Mouse (Mus musculus): Measurements from ENCODE around the gene Atp13a3.

The Atp13a3 gene

GRCm38 (mm10) chr16:30314236-30314635, 91.5 kb downstream of the Atp13a3 start:
- DNase-seq (ENCODE audit: low spot score): no peak

GRCm38 (mm10) chr16:30310647-30311046, 95.1 kb downstream of the Atp13a3 start, which contains the start of gene Gp5:
Gene Gp5 (minus strand): TSS chr16:30310779.
- DNase-seq (ENCODE audit: low spot score): no peak

GRCm38 (mm10) chr16:30310171-30310515, 95.6 kb downstream of the Atp13a3 start:
- no peak for DNase-seq (ENCODE audit: low spot score)

- DNase-seq (ENCODE audit: low spot score): no peak
Observed at GRCm38 (mm10) chr16:30309395-30310170, 96.2 kb downstream of the Atp13a3 start.

- DNase-seq (ENCODE audit: low spot score): no peak
Observed at GRCm38 (mm10) chr16:30308616-30309394, 97.0 kb downstream of the Atp13a3 start.

GRCm38 (mm10) chr16:30307961-30308615, 97.7 kb downstream of the Atp13a3 start:
- DNase-seq (ENCODE audit: low spot score): no peak

- no peak for DNase-seq (ENCODE audit: low spot score)
Observed at GRCm38 (mm10) chr16:30307306-30307705, 98.5 kb downstream of the Atp13a3 start.

GRCm38 (mm10) chr16:30306102-30306501, 99.7 kb downstream of the Atp13a3 start:
- DNase-seq (ENCODE audit: low spot score): no peak

- no peak for DNase-seq (ENCODE audit: low spot score)
Observed at GRCm38 (mm10) chr16:30304236-30304635, 101.5 kb downstream of the Atp13a3 start.

GRCm38 (mm10) chr16:30303411-30303810, 102.4 kb downstream of the Atp13a3 start:
- no peak for DNase-seq (ENCODE audit: low spot score)

GRCm38 (mm10) chr16:30302686-30303085, 103.1 kb downstream of the Atp13a3 start:
- no peak for DNase-seq (ENCODE audit: low spot score)

- no peak for DNase-seq (ENCODE audit: low spot score)
Observed at GRCm38 (mm10) chr16:30299711-30300277, 106.0 kb downstream of the Atp13a3 start.

GRCm38 (mm10) chr16:30297450-30297849, 108.3 kb downstream of the Atp13a3 start:
- DNase-seq (ENCODE audit: low spot score): no peak

- no peak for DNase-seq (ENCODE audit: low spot score)
Observed at GRCm38 (mm10) chr16:30296601-30297275, 109.0 kb downstream of the Atp13a3 start.

GRCm38 (mm10) chr16:30295106-30295505, 110.7 kb downstream of the Atp13a3 start:
- DNase-seq (ENCODE audit: low spot score): no peak

- no peak for DNase-seq (ENCODE audit: low spot score)
Observed at GRCm38 (mm10) chr16:30290436-30290835, 115.3 kb downstream of the Atp13a3 start.

GRCm38 (mm10) chr16:30285701-30286100, 120.1 kb downstream of the Atp13a3 start:
- DNase-seq (ENCODE audit: low spot score): no peak

- DNase-seq (ENCODE audit: low spot score): no peak
Observed at GRCm38 (mm10) chr16:30283743-30284337, 121.9 kb downstream of the Atp13a3 start.

- DNase-seq (ENCODE audit: low spot score): no peak
Observed at GRCm38 (mm10) chr16:30282844-30283495, 122.8 kb downstream of the Atp13a3 start, which contains the start of gene Lrrc15. Gene Lrrc15 (minus strand): TSS chr16:30283256.

GRCm38 (mm10) chr16:30280676-30281297, 125.0 kb downstream of the Atp13a3 start:
- DNase-seq (ENCODE audit: low spot score): no peak

Data from ovary, postnatal 10 days (tissue).